Comparison of ENCODE assay signal across 21 mouse cellular contexts in genomic region chr16:5529823-5530222, GRCm38 (mm10).
DNase-seq lines count a peak whose midpoint lies in the region; ATAC-seq and TF ChIP-seq lines count a peak whose summit lies in the region.
"Had no signal": no experiment of that assay in that cellular context is flagged by ENCODE, and none has a peak within 500 bp of the region (broad histone marks: within the 10 kb centered on the region; RNA-seq: fewer than 3 reads in every experiment).

No protein-coding gene starts in this region.

- H3K36me3 ChIP-seq in liver, postnatal 0 days (replicated peaks; ENCODE audit: insufficient read depth, low read length) = no peaks in the 10 kb centered on the region
- H3K36me3 ChIP-seq in liver, embryonic 11.5 days (ENCODE audit: control insufficient read depth, insufficient read depth, low read length) = no peaks in the 10 kb centered on the region
- H3K36me3 ChIP-seq in midbrain, embryonic 13.5 days = no peaks in the 10 kb centered on the region
- H3K36me3 ChIP-seq: forebrain, embryonic 10.5 days; hindbrain, embryonic 12.5 days; hindbrain, embryonic 15.5 days had no signal

- no peaks in the 10 kb centered on the region for H3K9me3 ChIP-seq in liver, postnatal 0 days (ENCODE audit: low read length)
- no peaks in the 10 kb centered on the region for H3K9me3 ChIP-seq in liver, embryonic 11.5 days (ENCODE audit: control insufficient read depth, low read length)
- no peaks in the 10 kb centered on the region; the same call in 1 of the 2 replicates for H3K9me3 ChIP-seq in midbrain, embryonic 13.5 days
- H3K9me3 ChIP-seq: forebrain, embryonic 13.5 days; hindbrain, embryonic 12.5 days; hindbrain, embryonic 15.5 days had no signal

- no peak for TF ChIP-seq CTCF in liver, postnatal 0 days (IDR thresholded peaks at IDR 0.05; ENCODE audit: low read depth)

- peak; percentile 17 for DNase-seq in adrenal gland, postnatal 14 days
- DNase-seq in adrenal gland, adult 8-10 months = no peak
- DNase-seq in liver, postnatal 0 days = peak; percentile 52
- no peak for DNase-seq in liver, embryonic 11.5 days (ENCODE audit: low spot score)
- peak; percentile 49 for DNase-seq in lung, postnatal 36 days
- DNase-seq in lung, postnatal 10 days = no peak
- DNase-seq: cerebellum, adult 18-20 months; cerebellum, adult 9-10 months; cerebellum, postnatal 14 days; forebrain, postnatal 0 days; gastrocnemius, adult 2 months; gastrocnemius, postnatal 14 days; heart, adult 11 months had no signal

- H3K4me2 ChIP-seq in liver, postnatal 0 days (ENCODE audit: low read depth, low read length) = no peak overlapping the region
- H3K4me2 ChIP-seq in liver, embryonic 11.5 days = no peak overlapping the region
- no peak overlapping the region for H3K4me2 ChIP-seq in midbrain, embryonic 13.5 days (replicated peaks)
- H3K4me2 ChIP-seq: forebrain, embryonic 13.5 days; heart, embryonic 11.5 days; hindbrain, embryonic 12.5 days; hindbrain, embryonic 15.5 days had no signal

- ATAC-seq in liver, postnatal 0 days = peak; percentile 59
- ATAC-seq in liver, embryonic 11.5 days (replicated peaks; ENCODE audit: low FRiP score) = no peak
- no peak for ATAC-seq in midbrain, embryonic 13.5 days
- ATAC-seq: activated CD4-positive, CD25-positive, alpha-beta regulatory T cell, adult 4 months; CD4-positive, CD25-positive, alpha-beta regulatory T cell, adult 4 months; forebrain, embryonic 13.5 days; forebrain, postnatal 0 days had no signal

- H3K9ac ChIP-seq in liver, postnatal 0 days (replicated peaks) = no peak overlapping the region
- no peak overlapping the region for H3K9ac ChIP-seq in liver, embryonic 11.5 days (ENCODE audit: low read depth, low read length)
- no peak overlapping the region for H3K9ac ChIP-seq in midbrain, embryonic 13.5 days (replicated peaks)
- H3K9ac ChIP-seq: forebrain, embryonic 13.5 days; forebrain, postnatal 0 days; hindbrain, embryonic 12.5 days; hindbrain, embryonic 15.5 days had no signal

- no peak overlapping the region for H3K27ac ChIP-seq in liver, postnatal 0 days (ENCODE audit: low read depth)
- H3K27ac ChIP-seq in liver, embryonic 11.5 days (ENCODE audit: low read depth, low read length) = no peak overlapping the region
- no peak overlapping the region for H3K27ac ChIP-seq in midbrain, embryonic 13.5 days
- H3K27ac ChIP-seq: forebrain, embryonic 10.5 days; forebrain, embryonic 13.5 days; gastrocnemius, adult 2 months; hindbrain, embryonic 12.5 days; hindbrain, embryonic 15.5 days had no signal

- no peaks in the 10 kb centered on the region for H3K27me3 ChIP-seq in liver, postnatal 0 days (ENCODE audit: insufficient read depth, low read length)
- H3K27me3 ChIP-seq in liver, embryonic 11.5 days (replicated peaks; ENCODE audit: control insufficient read depth, insufficient read depth, low read length) = no peaks in the 10 kb centered on the region
- H3K27me3 ChIP-seq in midbrain, embryonic 13.5 days = no peaks in the 10 kb centered on the region
- H3K27me3 ChIP-seq: forebrain, embryonic 13.5 days; hindbrain, embryonic 15.5 days had no signal

- peaks cover 6% of the 10 kb centered on the region for H3K4me1 ChIP-seq in liver, postnatal 0 days (ENCODE audit: insufficient read depth)
- H3K4me1 ChIP-seq in liver, embryonic 11.5 days (replicated peaks; ENCODE audit: control insufficient read depth, insufficient read depth, low read length) = no peaks in the 10 kb centered on the region
- H3K4me1 ChIP-seq in midbrain, embryonic 13.5 days (replicated peaks) = peaks cover 4% of the 10 kb centered on the region
- H3K4me1 ChIP-seq: forebrain, embryonic 13.5 days had no signal

- H3K4me3 ChIP-seq in liver, postnatal 0 days (ENCODE audit: low read depth, low read length) = no peak overlapping the region
- no peak overlapping the region for H3K4me3 ChIP-seq in liver, embryonic 11.5 days (ENCODE audit: low read depth, low read length)
- H3K4me3 ChIP-seq in midbrain, embryonic 13.5 days (replicated peaks) = no peak overlapping the region
- H3K4me3 ChIP-seq: forebrain, embryonic 10.5 days; forebrain, embryonic 13.5 days; gastrocnemius, adult 2 months; hindbrain, embryonic 12.5 days; hindbrain, embryonic 15.5 days had no signal

- no peak for TF ChIP-seq EP300 in liver, postnatal 0 days (IDR thresholded peaks at IDR 0.05; ENCODE audit: low read depth)

- 60% methylated on average over 2 of the region's 2 CpGs for WGBS in liver, postnatal 0 days (ENCODE audit: insufficient replicate concordance)
- 86% methylated on average over 2 of the region's 2 CpGs for WGBS in liver, embryonic 11.5 days
- WGBS in midbrain, embryonic 13.5 days = 91% methylated on average over 2 of the region's 2 CpGs

Comparison
In these comparisons a context has a peak if more than half of its experiments do, and no peak if none do; other contexts are left out.
1. DNase-seq: peak in adrenal gland, postnatal 14 days (single experiment), liver, postnatal 0 days (single experiment) and lung, postnatal 36 days (single experiment); none in adrenal gland, adult 8-10 months (single experiment), liver, embryonic 11.5 days (single experiment) and lung, postnatal 10 days (single experiment).